Mouse (Mus musculus) heart, adult 2 months (tissue): ENCODE measurements around the gene Arhgap1. TPM values are rescaled to one million over a fixed set of nuclear protein-coding genes. Genes with fewer than 3 reads are reported as not detected.

ENCODE experiments used
- DNase-seq, 2 experiments: peaks; one replicate each; pipeline ENCODE4 v3.0.0; 2021
- H3K27ac ChIP-seq: fragments of 200-600 bp; 2 replicates; pipeline ENCODE4 v1.8.1; 2022
- H3K27me3 ChIP-seq: fragments of 200-500 bp; 2 replicates; pipeline ENCODE4 v1.6.1; 2012; ENCODE audit warnings: mild to moderate bottlenecking, low read length, inconsistent platforms, mixed read lengths; ENCODE audit not compliant: control insufficient read depth, insufficient read depth
- H3K36me3 ChIP-seq: fragments of 200-500 bp; 2 replicates; pipeline ENCODE4 v1.6.1; 2012; ENCODE audit warnings: low read length, inconsistent platforms; ENCODE audit not compliant: control insufficient read depth, insufficient read depth
- H3K4me1 ChIP-seq: fragments of 200-500 bp; 2 replicates; pipeline ENCODE4 v1.6.1; 2011; ENCODE audit warnings: low read length; ENCODE audit not compliant: control insufficient read depth, insufficient read depth
- H3K4me3 ChIP-seq: fragments of 200-600 bp; 2 replicates; pipeline ENCODE4 v1.8.1; 2022
- H3K79me2 ChIP-seq: fragments of 200-500 bp; replicated peaks from 2 replicates; pipeline ENCODE4 v1.6.1; 2012; ENCODE audit warnings: mild to moderate bottlenecking, inconsistent platforms, low read length, moderate library complexity, mixed read lengths; ENCODE audit not compliant: control insufficient read depth, insufficient read depth
- H3K9ac ChIP-seq: fragments of 200-500 bp; 2 replicates; pipeline ENCODE4 v1.6.1; 2012; ENCODE audit warnings: low read depth, mild to moderate bottlenecking, control low read depth, inconsistent platforms, low read length, mixed read lengths
- CTCF ChIP-seq: fragments of 200-600 bp; IDR thresholded peaks from 2 replicates; pipeline ENCODE4 v1.8.1; 2022; ENCODE audit warnings: antibody characterized with exemption, mild to moderate bottlenecking, moderate library complexity
- EP300 ChIP-seq: fragments of 200-500 bp; IDR thresholded peaks from 2 replicates; pipeline ENCODE4 v1.6.1; 2011; ENCODE audit warnings: low read depth, low read length, control low read depth; ENCODE audit not compliant: insufficient read depth
- POLR2A ChIP-seq: fragments of 200-500 bp; IDR thresholded peaks from 2 replicates; pipeline ENCODE4 v1.6.1; 2011; ENCODE audit warnings: mild to moderate bottlenecking, low read depth, low read length, control low read depth; ENCODE audit not compliant: insufficient read depth
- WGBS: fragments of 180-500 bp; shearing (Covaris S2); methylation state at CpG from one replicate; pipeline ENCODE4 v1.1.7; 2018; 5-methylcytosine and 5-hydroxymethylcytosine counted together
- intact Hi-C: fragments of 180-260 bp; cut with DNase I; formaldehyde crosslinking; loops from one replicate; pipeline ENCODE4 v1.15.1; 2025
- polyA plus RNA-seq: library from polyadenylated mRNA; depleted of rRNA; stranded (reverse); fragments of >200 nt; gene quantifications from 2 replicates; pipeline ENCODE4 v1.2.3, GENCODE M21; 2012
- total RNA-seq, 2 experiments: library from RNA; stranded (reverse); gene quantifications; 2 replicates each; pipeline ENCODE4 v1.2.3; 2021

Arhgap1 gene
- total and polyA plus RNA-seq, 3 experiments = 18.6 to 39.0 (median 20.7) TPM

DNA sequence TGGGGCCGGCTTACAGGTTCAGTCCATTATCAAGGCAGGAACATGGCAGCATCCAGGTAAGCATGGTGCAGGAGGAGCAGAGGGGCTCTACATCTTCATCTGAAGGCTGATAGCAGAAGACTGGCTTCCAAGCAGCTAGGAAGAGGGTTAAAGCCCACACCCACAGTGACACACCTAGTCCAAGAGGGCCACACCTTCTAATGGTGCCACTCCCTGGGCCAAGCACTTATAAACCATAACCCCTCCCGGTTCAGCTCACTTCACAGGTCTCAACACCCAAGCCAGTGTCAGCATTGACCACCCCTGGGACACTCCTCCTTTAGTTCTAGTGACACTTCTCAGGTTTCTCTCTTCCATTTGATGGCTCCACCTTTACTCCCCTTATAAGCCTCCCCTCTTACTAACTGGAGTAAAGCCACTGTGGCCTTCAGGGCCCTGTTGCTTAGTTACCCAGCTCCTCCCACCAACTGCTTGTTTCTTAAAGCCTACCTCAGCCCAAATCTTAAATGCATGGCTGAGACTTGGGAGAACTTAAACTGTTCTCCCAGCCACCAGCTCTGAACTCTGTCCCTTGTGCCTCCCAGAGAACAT is 6.7 kb upstream of the Arhgap1 start:
- Histone ChIP-seq H3K4me1 (no peaks in the 10 kb centered on the region), H3K9ac (no peak overlapping the region), H3K79me2 (no peaks in the 10 kb centered on the region), H3K27me3 (no peaks in the 10 kb centered on the region), H3K36me3 (no peaks in the 10 kb centered on the region), H3K27ac (no peak overlapping the region), H3K4me3 (no peak overlapping the region)
- DNase-seq = no peak
- no peak for TF ChIP-seq CTCF
- no peak for TF ChIP-seq EP300
- intact Hi-C loops = no loop called here
- 90% methylated on average over 2 of the region's 2 CpGs for WGBS

DNA sequence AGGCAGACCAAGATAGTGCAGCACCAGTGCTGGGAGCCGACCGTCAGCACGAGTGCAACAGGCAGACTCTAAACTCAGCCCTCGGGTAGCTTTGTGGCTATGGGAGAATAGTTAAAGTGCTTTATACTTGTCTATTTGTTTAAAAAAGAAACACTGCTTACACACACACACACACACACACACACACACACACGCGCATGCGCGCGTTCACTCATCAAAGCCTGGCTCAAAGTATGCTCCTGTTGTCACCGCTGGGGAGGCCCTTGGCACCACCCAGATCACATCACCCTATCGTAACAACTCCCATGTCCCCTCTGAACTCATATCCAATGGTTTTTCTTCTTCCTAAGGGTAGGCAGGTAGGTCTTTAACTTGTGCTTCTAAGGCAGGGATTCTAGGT is 5.6 kb upstream of the Arhgap1 start:
- Histone ChIP-seq H3K27ac (no peak overlapping the region), H3K4me3 (no peak overlapping the region), H3K27me3 (no peaks in the 10 kb centered on the region), H3K9ac (no peak overlapping the region), H3K4me1 (0 out of 2 replicates have a peak, but pooled peaks cover 1% of the 10 kb centered on the region), H3K36me3 (no peaks in the 10 kb centered on the region), H3K79me2 (no peaks in the 10 kb centered on the region)
- DNase-seq = no peak
- intact Hi-C loops = no loop called here
- 92% methylated on average over 11 of the region's 11 CpGs for WGBS
- TF ChIP-seq POLR2A (no peak), CTCF (no peak), EP300 (no peak)

DNA sequence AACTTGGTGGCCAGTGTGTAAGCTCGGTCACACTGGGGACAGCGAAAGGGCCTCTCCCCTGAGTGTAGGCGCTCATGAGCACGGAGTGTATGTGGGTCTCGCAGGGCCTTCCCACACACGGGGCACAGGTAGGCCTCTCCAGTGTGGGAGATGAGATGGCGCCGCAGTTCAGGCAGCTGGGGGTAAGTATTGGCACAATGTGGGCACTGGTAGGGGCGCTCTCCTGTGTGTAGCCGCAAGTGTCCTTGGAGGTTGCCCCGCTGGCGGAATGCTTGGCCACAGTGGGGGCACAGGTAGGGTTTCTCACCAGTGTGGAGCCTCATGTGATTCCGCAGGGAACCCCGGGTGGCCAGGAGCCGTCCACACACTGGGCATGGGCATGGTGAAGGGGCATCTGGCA is 4.3 kb upstream of the Arhgap1 start:
- no peaks in the 10 kb centered on the region for H3K27me3 ChIP-seq
- no peak overlapping the region for H3K9ac ChIP-seq
- WGBS = 98% methylated on average over 15 of the region's 15 CpGs
- H3K79me2 ChIP-seq = 0 out of 2 replicates have a peak, but pooled peaks cover under 1% of the 10 kb centered on the region
- DNase-seq = no peak
- TF ChIP-seq POLR2A = no peak
- H3K27ac ChIP-seq = no peak overlapping the region
- H3K36me3 ChIP-seq = no peaks in the 10 kb centered on the region
- H3K4me3 ChIP-seq = no peak overlapping the region
- 0 out of 2 replicates have a peak, but pooled peaks cover 1% of the 10 kb centered on the region for H3K4me1 ChIP-seq
- intact Hi-C loops = no loop called here

DNA sequence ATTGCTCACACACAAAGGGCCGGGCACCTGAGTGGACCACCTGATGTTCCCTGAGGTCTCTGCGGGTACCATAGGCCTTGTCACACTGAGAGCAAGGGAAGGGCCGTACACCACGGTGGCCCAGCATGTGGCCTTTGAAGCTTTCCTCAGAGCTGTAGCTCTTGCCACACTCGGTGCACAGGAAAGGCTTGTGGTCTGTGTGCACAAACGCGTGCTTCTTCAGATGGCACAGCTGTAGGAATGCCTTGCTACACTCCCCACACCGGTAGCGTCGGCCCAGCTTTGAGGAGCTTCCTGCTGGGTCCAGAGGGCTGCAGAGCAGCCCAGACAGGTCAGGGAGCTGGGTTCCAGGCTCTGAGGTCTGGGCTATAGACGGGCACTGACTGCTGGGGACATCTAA is 3.8 kb upstream of the Arhgap1 start:
- WGBS = 94% methylated on average over 11 of the region's 11 CpGs
- TF ChIP-seq CTCF = no peak
- no peak for TF ChIP-seq EP300
- TF ChIP-seq POLR2A = no peak
- Histone ChIP-seq H3K4me3 (no peak overlapping the region), H3K79me2 (0 out of 2 replicates have a peak, but pooled peaks cover 2% of the 10 kb centered on the region), H3K4me1 (0 out of 2 replicates have a peak, but pooled peaks cover 1% of the 10 kb centered on the region), H3K36me3 (no peaks in the 10 kb centered on the region), H3K27me3 (no peaks in the 10 kb centered on the region), H3K27ac (no peak overlapping the region), H3K9ac (no peak overlapping the region)
- intact Hi-C loops = no loop called here
- DNase-seq = no peak

DNA sequence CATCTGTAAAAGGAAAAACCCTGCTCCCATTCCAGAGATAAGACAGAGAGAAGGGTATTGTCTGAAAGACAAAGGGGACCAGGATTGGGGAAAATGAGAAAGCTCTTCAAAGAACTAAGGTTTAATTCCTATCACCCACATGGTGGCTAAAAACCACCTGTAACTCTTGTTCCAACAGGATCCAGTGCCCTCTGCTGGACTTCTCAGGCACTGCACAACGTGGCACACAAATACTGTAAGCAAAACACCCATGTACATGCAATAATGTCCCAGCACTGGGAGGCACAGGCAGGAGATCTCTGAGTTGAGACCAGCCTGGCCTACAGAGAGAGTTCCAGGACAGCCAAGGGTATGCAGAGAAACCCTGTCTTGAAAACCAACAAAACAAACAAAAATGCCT is 2.9 kb upstream of the Arhgap1 start:
- peak; percentile 31 to 70 for DNase-seq
- Histone ChIP-seq H3K9ac (no peak overlapping the region), H3K4me1 (peaks cover 3% of the 10 kb centered on the region; the same call in 1 of the 2 replicates), H3K27me3 (no peaks in the 10 kb centered on the region), H3K79me2 (0 out of 2 replicates have a peak, but pooled peaks cover 2% of the 10 kb centered on the region), H3K36me3 (no peaks in the 10 kb centered on the region), H3K27ac (no peak overlapping the region), H3K4me3 (no peak overlapping the region)
- 34% methylated on average over 1 of the region's 1 CpGs for WGBS
- TF ChIP-seq EP300 (no peak), CTCF (peak; percentile 87)
- intact Hi-C loops = no loop called here

DNA sequence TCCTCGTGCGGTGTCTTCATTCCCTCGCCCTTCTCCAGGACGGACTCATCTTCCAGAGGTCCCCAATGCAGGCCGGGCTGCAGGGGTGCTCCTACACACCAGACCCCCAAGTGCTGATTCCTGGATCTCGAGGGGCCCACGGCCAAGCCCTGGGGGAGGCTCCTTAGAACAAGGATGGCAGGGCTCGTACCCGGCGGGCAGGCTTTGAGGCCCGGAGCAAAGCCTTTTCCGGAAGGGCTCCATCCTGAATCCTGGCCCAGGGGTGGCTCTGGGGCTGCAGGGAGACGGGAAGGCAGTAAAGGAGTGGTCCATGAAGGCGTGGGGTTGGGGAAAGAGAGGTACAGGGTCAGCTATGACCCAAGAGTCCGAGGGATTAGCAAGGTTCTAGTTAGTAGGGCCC is 508 bp upstream of the Arhgap1 start:
- DNase-seq = peak; percentile 13 to 39
- peak overlapping the region; percentile 70 for H3K4me3 ChIP-seq
- WGBS = 2% methylated on average over 15 of the region's 15 CpGs
- no peaks in the 10 kb centered on the region for H3K27me3 ChIP-seq
- H3K79me2 ChIP-seq = 0 out of 2 replicates have a peak, but pooled peaks cover 2% of the 10 kb centered on the region
- H3K9ac ChIP-seq = peak overlapping the region; percentile 71
- peak overlapping the region; percentile 94 for H3K27ac ChIP-seq
- H3K4me1 ChIP-seq = peaks cover 9% of the 10 kb centered on the region
- intact Hi-C loops = no loop called here
- TF ChIP-seq POLR2A (no peak), CTCF (no peak), EP300 (no peak)
- H3K36me3 ChIP-seq = no peaks in the 10 kb centered on the region
